In genomic region chr17:11931641-11932040, GRCm38 (mm10) we compare ENCODE assay signal across 15 mouse cellular contexts.
"Had no signal": no experiment of that assay in that cellular context is flagged by ENCODE, and none has a peak within 500 bp of the region (broad histone marks: within the 10 kb centered on the region; RNA-seq: fewer than 3 reads in every experiment).

No protein-coding gene starts in this region.

- H3K27me3 ChIP-seq: neural tube, embryonic 15.5 days; stomach, embryonic 15.5 days had no signal

- H3K4me2 ChIP-seq: neural tube, embryonic 15.5 days; stomach, embryonic 15.5 days had no signal

- H3K27ac ChIP-seq: neural tube, embryonic 15.5 days; stomach, embryonic 15.5 days; stomach, postnatal 0 days had no signal

- H3K4me1 ChIP-seq: stomach, embryonic 15.5 days had no signal

- H3K9ac ChIP-seq: neural tube, embryonic 15.5 days; stomach, embryonic 15.5 days had no signal

- DNase-seq: retina, postnatal 1 day; right cerebral cortex, adult 18-20 months; right cerebral cortex, postnatal 14 days; right cerebral cortex, postnatal 25 days; right cerebral cortex, postnatal 4 days; spleen, adult 18-20 months; thymus, adult 18-20 months; thymus, adult 2 months; thymus, postnatal 14 days; thymus, postnatal 25 days; thymus, postnatal 36 days; thymus, postnatal 4 days had no signal

- H3K36me3 ChIP-seq: neural tube, embryonic 15.5 days; stomach, embryonic 15.5 days had no signal

- H3K9me3 ChIP-seq: neural tube, embryonic 15.5 days; stomach, embryonic 15.5 days had no signal

- H3K4me3 ChIP-seq: neural tube, embryonic 15.5 days; stomach, embryonic 15.5 days had no signal
